ENCODE assay signal across 8 mouse cellular contexts in genomic region chr1:88700961-88701861, GRCm38 (mm10). TPM values are rescaled to one million over a fixed set of nuclear protein-coding genes. Genes with fewer than 3 reads are reported as not detected.
DNase-seq lines count a peak whose midpoint lies in the region; ATAC-seq and TF ChIP-seq lines count a peak whose summit lies in the region.

No protein-coding gene starts in this region.

- H3K9me3 ChIP-seq in intestine, embryonic 16.5 days (ENCODE audit: control insufficient read depth, low read length), result no peaks in the 10 kb centered on the region
- no peaks in the 10 kb centered on the region for H3K9me3 ChIP-seq in liver, embryonic 12.5 days (replicated peaks)
- H3K9me3 ChIP-seq in midbrain, postnatal 0 days (ENCODE audit: low read length), result no peaks in the 10 kb centered on the region

- peak overlapping the region; percentile 77 for H3K4me3 ChIP-seq in intestine, embryonic 16.5 days (ENCODE audit: low read length)
- H3K4me3 ChIP-seq in liver, embryonic 12.5 days, result peak overlapping the region; percentile 62
- H3K4me3 ChIP-seq in midbrain, postnatal 0 days (ENCODE audit: low read depth, low read length), result peak overlapping the region; percentile 82

- no peaks in the 10 kb centered on the region for H3K27me3 ChIP-seq in intestine, embryonic 16.5 days (replicated peaks; ENCODE audit: control insufficient read depth, insufficient read depth, low read length)
- H3K27me3 ChIP-seq in liver, embryonic 12.5 days (replicated peaks), result peaks cover 53% of the 10 kb centered on the region
- H3K27me3 ChIP-seq in midbrain, postnatal 0 days (ENCODE audit: insufficient read depth, low read length), result no peaks in the 10 kb centered on the region

- peak; percentile 64 for ATAC-seq in intestine, embryonic 16.5 days
- ATAC-seq in liver, embryonic 12.5 days, result peak; percentile 19
- ATAC-seq in midbrain, postnatal 0 days (ENCODE audit: low FRiP score), result peak; percentile 20

- no peaks in the 10 kb centered on the region for H3K36me3 ChIP-seq in intestine, embryonic 16.5 days (ENCODE audit: control insufficient read depth, insufficient read depth, low read length)
- no peaks in the 10 kb centered on the region for H3K36me3 ChIP-seq in liver, embryonic 12.5 days
- H3K36me3 ChIP-seq in midbrain, postnatal 0 days (ENCODE audit: insufficient read depth, low read length), result peaks cover 2% of the 10 kb centered on the region; the same call in 1 of the 2 replicates

- H3K4me2 ChIP-seq in intestine, embryonic 16.5 days (ENCODE audit: low read depth, low read length), result peak overlapping the region; percentile 96
- H3K4me2 ChIP-seq in liver, embryonic 12.5 days, result peak overlapping the region; percentile 87
- peak overlapping the region; percentile 84 for H3K4me2 ChIP-seq in midbrain, postnatal 0 days (ENCODE audit: low read depth, low read length, poor library complexity, severe bottlenecking)

- intact Hi-C loops in gastrocnemius, postnatal 14 days (cut with DNase I; ENCODE audit: low total_unique reads), result loop anchor here (2.0 to 10.0 kb wide), 2 partner anchors 124 to 346 kb away; no protein-coding TSS in a partner anchor

- WGBS in intestine, embryonic 16.5 days, result under 1% methylated on average over 78 of the region's 78 CpGs
- WGBS in liver, embryonic 12.5 days (ENCODE audit: insufficient replicate concordance), result 2% methylated on average over 78 of the region's 78 CpGs
- under 1% methylated on average over 70 of the region's 78 CpGs for WGBS in midbrain, postnatal 0 days

- no peak for TF ChIP-seq CTCF in midbrain, postnatal 0 days (IDR thresholded peaks at IDR 0.05)

- DNase-seq in gastrocnemius, adult 18-20 months (ENCODE audit: low spot score), result peak; percentile 5
- no peak for DNase-seq in gastrocnemius, adult 8-10 months (ENCODE audit: low spot score in 2 of 2)
- peak; percentile 63 for DNase-seq in cerebellum, adult 8-10 months
- peak; percentile 13 for DNase-seq in gastrocnemius, postnatal 14 days
- peak; percentile 46 for DNase-seq in midbrain, postnatal 0 days (ENCODE audit: low spot score)
- DNase-seq in testis, postnatal 10 days (ENCODE audit: low spot score), result peak; percentile 54

- peak overlapping the region; percentile 84 for H3K9ac ChIP-seq in intestine, embryonic 16.5 days (ENCODE audit: low read depth, low read length)
- peak overlapping the region; percentile 59 for H3K9ac ChIP-seq in liver, embryonic 12.5 days
- peak overlapping the region; percentile 98 for H3K9ac ChIP-seq in midbrain, postnatal 0 days (replicated peaks; ENCODE audit: low read length, poor library complexity, severe bottlenecking)

- H3K4me1 ChIP-seq in intestine, embryonic 16.5 days (ENCODE audit: control insufficient read depth, insufficient read depth, low read length), result peaks cover 17% of the 10 kb centered on the region
- peaks cover 15% of the 10 kb centered on the region for H3K4me1 ChIP-seq in liver, embryonic 12.5 days
- peaks cover 11% of the 10 kb centered on the region; the same call in 1 of the 2 replicates for H3K4me1 ChIP-seq in midbrain, postnatal 0 days (ENCODE audit: insufficient read depth, low read length)

- H3K27ac ChIP-seq in intestine, embryonic 16.5 days (ENCODE audit: low read length), result peak overlapping the region; percentile 82
- H3K27ac ChIP-seq in liver, embryonic 12.5 days, result peak overlapping the region; percentile 10; the same call in 1 of the 2 replicates
- peak overlapping the region; percentile 98 for H3K27ac ChIP-seq in midbrain, postnatal 0 days (ENCODE audit: low read depth, low read length)

RNA-seq across cellular contexts. Expression of gene Arl4c, which starts 0.8 kb away (rescaled TPM):
- under 1 TPM; 0.39 to 0.52 TPM for total RNA-seq in gastrocnemius, adult 18-20 months (2021)
- under 1 TPM; 0.11 to 0.63 (median 0.29) TPM for total RNA-seq in gastrocnemius, adult 8-10 months (2022)
- total RNA-seq in gastrocnemius, postnatal 14 days (2021), result 1 to 10 TPM; 2.0 to 3.8 TPM
- 3.5 and 3.6 TPM in 2 replicates for polyA plus RNA-seq in intestine, embryonic 16.5 days (2015; fragmentation: Nextera tagmentation; extraction: Ambion mirVana)
- polyA plus RNA-seq in liver, embryonic 12.5 days (2016; fragmentation: Nextera tagmentation; extraction: Ambion mirVana), result 1.8 and 2.3 TPM in 2 replicates
- 101 and 115 TPM in 2 replicates for total RNA-seq in midbrain, postnatal 0 days (2014; rRNA removed)
- polyA plus RNA-seq in midbrain, postnatal 0 days (2015; fragmentation: Nextera tagmentation; extraction: Ambion mirVana), result 44.4 and 47.4 TPM in 2 replicates

Comparison
In these comparisons a context has a peak if more than half of its experiments do, and no peak if none do; other contexts are left out.
1. DNase-seq: peak in gastrocnemius, adult 18-20 months (single experiment), cerebellum, adult 8-10 months (single experiment), gastrocnemius, postnatal 14 days (single experiment), midbrain, postnatal 0 days (single experiment) and testis, postnatal 10 days (single experiment); none in gastrocnemius, adult 8-10 months (0 of 2).
2. H3K27ac ChIP-seq: peak in every context shown above with its lines; median percentile 98 in midbrain, postnatal 0 days; 82 in intestine, embryonic 16.5 days; 10 in liver, embryonic 12.5 days.
3. RNA of gene Arl4c, which starts 0.8 kb away (total RNA-seq): 101 to 115 TPM in midbrain, postnatal 0 days; 2.0 to 3.8 TPM in gastrocnemius, postnatal 14 days, 0.39 to 0.52 TPM in gastrocnemius, adult 18-20 months and 0.11 to 0.63 TPM in gastrocnemius, adult 8-10 months; every median in the first group is over 10 times any median in the second.
4. Peak in every context shown above with its lines, with median percentiles within 50 percentile points of each other: ATAC-seq, H3K4me2 ChIP-seq, H3K4me3 ChIP-seq and H3K9ac ChIP-seq.